Mouse (Mus musculus): Measurements from ENCODE around the gene Myf5. TPM values are rescaled to one million over a fixed set of nuclear protein-coding genes. Genes with fewer than 3 reads are reported as not detected.

Gene Myf5
- polyA plus RNA-seq, 1 experiment from 2014 or later: 5.3 TPM

GRCm38 (mm10) chr10:107492867-107493579 lies 7.1 kb upstream of the Myf5 start:
- H3K27ac ChIP-seq: no peak overlapping the region
- ATAC-seq (ENCODE audit: insufficient number of reproducible peaks, insufficient read depth, low FRiP score, low TSS enrichment, low read depth): no peak
- peaks cover 12% of the 10 kb centered on the region for H3K4me1 ChIP-seq
- H3K9ac ChIP-seq: no peak overlapping the region
- peak overlapping the region; percentile 54 for H3K4me2 ChIP-seq
- peak overlapping the region; percentile 19 for H3K4me3 ChIP-seq
- WGBS: 38% methylated on average over 18 of the region's 18 CpGs
- no peaks in the 10 kb centered on the region for H3K36me3 ChIP-seq
- H3K27me3 ChIP-seq: peaks cover 34% of the 10 kb centered on the region
- H3K9me3 ChIP-seq: no peaks in the 10 kb centered on the region

GRCm38 (mm10) chr10:107488654-107489315 lies 2.9 kb upstream of the Myf5 start:
- 0 out of 2 replicates have a peak, but pooled peaks have one; percentile 15 for ATAC-seq (ENCODE audit: insufficient number of reproducible peaks, insufficient read depth, low FRiP score, low TSS enrichment, low read depth)

DNA sequence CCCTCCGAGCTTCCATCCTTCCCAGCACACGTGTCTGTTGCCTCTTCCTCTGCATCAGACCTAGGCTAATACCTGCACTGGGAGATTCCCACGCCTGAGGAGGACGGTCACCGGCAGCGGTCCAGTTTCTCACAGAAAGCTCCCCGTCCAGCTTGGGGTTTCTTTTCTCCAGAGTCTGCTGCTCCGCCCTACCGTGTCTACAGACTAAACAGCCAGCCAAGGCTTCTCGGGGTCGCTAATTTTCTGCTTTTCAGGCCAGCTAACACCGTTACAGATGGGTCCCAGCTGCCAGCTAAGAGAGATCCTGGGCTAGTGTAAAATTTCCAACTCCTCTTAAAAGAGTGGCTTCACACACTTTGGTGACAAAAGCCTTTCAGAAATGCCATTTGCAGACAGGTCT lies 836 bp upstream of the Myf5 start:
- Histone ChIP-seq H3K27me3 (peaks cover 43% of the 10 kb centered on the region), H3K4me3 (no peak overlapping the region), H3K4me1 (peaks cover 22% of the 10 kb centered on the region), H3K36me3 (no peaks in the 10 kb centered on the region), H3K27ac (no peak overlapping the region), H3K4me2 (no peak overlapping the region), H3K9ac (no peak overlapping the region), H3K9me3 (no peaks in the 10 kb centered on the region)
- no peak for ATAC-seq (ENCODE audit: insufficient number of reproducible peaks, insufficient read depth, low FRiP score, low TSS enrichment, low read depth)
- 43% methylated on average over 12 of the region's 12 CpGs for WGBS

More at GRCm38 (mm10) chr10:107488654-107489315, 2.9 kb upstream of the Myf5 start:
- Histone ChIP-seq H3K4me2 (peak overlapping the region; percentile 33), H3K36me3 (no peaks in the 10 kb centered on the region), H3K4me3 (no peak overlapping the region), H3K27ac (no peak overlapping the region), H3K9me3 (no peaks in the 10 kb centered on the region), H3K27me3 (peaks cover 50% of the 10 kb centered on the region), H3K9ac (no peak overlapping the region), H3K4me1 (peaks cover 24% of the 10 kb centered on the region)
- 23% methylated on average over 12 of the region's 12 CpGs for WGBS

DNA sequence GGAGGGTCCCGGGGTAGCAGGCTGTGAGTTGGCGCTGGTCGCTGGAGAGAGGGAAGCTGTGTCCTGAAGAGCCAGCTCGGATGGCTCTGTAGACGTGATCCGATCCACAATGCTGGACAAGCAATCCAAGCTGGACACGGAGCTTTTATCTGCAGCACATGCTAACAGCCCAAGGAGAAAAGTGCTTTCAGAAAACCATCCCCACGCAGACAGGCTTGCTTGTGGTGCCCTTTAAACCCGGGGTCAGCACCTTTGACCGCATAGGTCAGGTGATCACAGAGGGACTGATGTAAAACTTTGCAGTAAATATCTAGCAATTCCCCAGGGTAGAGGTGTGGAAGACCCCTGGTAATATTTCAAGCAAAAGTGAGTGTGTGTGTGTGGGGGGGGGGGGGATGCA lies 1.9 kb downstream of the Myf5 start:
- peaks cover 22% of the 10 kb centered on the region for H3K4me1 ChIP-seq
- no peaks in the 10 kb centered on the region for H3K9me3 ChIP-seq
- ATAC-seq (ENCODE audit: insufficient number of reproducible peaks, insufficient read depth, low FRiP score, low TSS enrichment, low read depth): no peak
- H3K36me3 ChIP-seq: no peaks in the 10 kb centered on the region
- H3K9ac ChIP-seq: no peak overlapping the region
- whole genome bisulfite sequencing: 25% methylated on average over 10 of the region's 10 CpGs
- H3K27me3 ChIP-seq: peaks cover 32% of the 10 kb centered on the region
- peak overlapping the region; percentile 24 for H3K4me3 ChIP-seq
- H3K27ac ChIP-seq: no peak overlapping the region
- H3K4me2 ChIP-seq: peak overlapping the region; percentile 50

DNA sequence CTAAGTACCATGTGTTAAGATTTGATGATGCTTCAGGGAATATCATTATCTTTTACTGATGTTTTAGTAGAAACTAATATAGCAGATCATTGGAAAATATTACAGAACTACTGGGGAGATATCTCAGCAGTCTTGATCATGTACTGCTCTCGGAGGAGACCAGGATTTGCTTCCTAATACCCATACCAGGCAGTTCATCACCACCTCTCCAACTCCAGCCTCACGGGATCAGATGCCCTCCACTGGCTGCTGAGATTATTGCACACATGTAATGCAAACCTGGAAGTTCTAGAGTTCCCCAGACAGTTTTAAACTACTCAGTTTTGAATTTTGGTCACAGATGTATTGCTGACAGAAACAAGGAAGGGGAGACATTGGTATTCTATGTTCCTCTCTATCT lies 12.4 kb downstream of the Myf5 start:
- H3K4me3 ChIP-seq: no peak overlapping the region
- H3K4me1 ChIP-seq: no peaks in the 10 kb centered on the region
- no peak overlapping the region for H3K27ac ChIP-seq
- no peak overlapping the region for H3K4me2 ChIP-seq
- no peaks in the 10 kb centered on the region for H3K27me3 ChIP-seq
- H3K9me3 ChIP-seq: no peaks in the 10 kb centered on the region
- 48% methylated on average over 2 of the region's 2 CpGs for WGBS
- H3K9ac ChIP-seq: no peak overlapping the region
- ATAC-seq (ENCODE audit: insufficient number of reproducible peaks, insufficient read depth, low FRiP score, low TSS enrichment, low read depth): no peak
- no peaks in the 10 kb centered on the region for H3K36me3 ChIP-seq

GRCm38 (mm10) chr10:107471712-107472111 lies 14.2 kb downstream of the Myf5 start:
- no peak for ATAC-seq (ENCODE audit: insufficient number of reproducible peaks, insufficient read depth, low FRiP score, low TSS enrichment, low read depth)
- Histone ChIP-seq H3K4me2 (no peak overlapping the region), H3K4me3 (no peak overlapping the region), H3K9ac (no peak overlapping the region), H3K27me3 (no peaks in the 10 kb centered on the region), H3K27ac (no peak overlapping the region), H3K4me1 (no peaks in the 10 kb centered on the region), H3K36me3 (no peaks in the 10 kb centered on the region), H3K9me3 (no peaks in the 10 kb centered on the region)
- 88% methylated on average over 5 of the region's 5 CpGs for WGBS

DNA sequence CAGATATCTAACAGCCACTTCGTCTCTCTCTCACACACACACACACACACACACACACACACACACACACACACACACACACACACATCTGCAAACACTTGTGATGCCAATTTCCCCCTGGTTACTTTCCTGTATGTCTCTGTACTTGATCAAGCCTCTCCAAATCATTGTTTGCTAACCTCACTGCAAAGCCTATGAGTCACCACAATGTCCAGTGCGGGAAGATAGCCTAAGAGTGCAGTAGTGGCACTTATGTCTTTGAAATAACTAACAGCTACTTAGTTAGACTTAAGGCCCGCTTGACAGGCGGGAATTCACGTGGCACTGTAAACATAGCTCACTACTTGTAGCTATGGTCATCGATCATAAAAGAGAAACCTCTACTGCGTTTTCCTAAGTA lies 18.1 kb downstream of the Myf5 start:
- Histone ChIP-seq H3K4me3 (no peak overlapping the region), H3K9ac (no peak overlapping the region), H3K27ac (no peak overlapping the region), H3K4me2 (no peak overlapping the region), H3K36me3 (no peaks in the 10 kb centered on the region), H3K9me3 (no peaks in the 10 kb centered on the region), H3K27me3 (no peaks in the 10 kb centered on the region), H3K4me1 (no peaks in the 10 kb centered on the region)
- no peak for ATAC-seq (ENCODE audit: insufficient number of reproducible peaks, insufficient read depth, low FRiP score, low TSS enrichment, low read depth)
- 79% methylated on average over 7 of the region's 7 CpGs for WGBS

- no peaks in the 10 kb centered on the region for H3K9me3 ChIP-seq
- H3K27me3 ChIP-seq: no peaks in the 10 kb centered on the region
- H3K9ac ChIP-seq: no peak overlapping the region
- no peak overlapping the region for H3K27ac ChIP-seq
- 86% methylated on average over 5 of the region's 5 CpGs for WGBS
- no peak overlapping the region for H3K4me2 ChIP-seq
- no peak overlapping the region for H3K4me3 ChIP-seq
- ATAC-seq (ENCODE audit: insufficient number of reproducible peaks, insufficient read depth, low FRiP score, low TSS enrichment, low read depth): no peak
- H3K4me1 ChIP-seq: no peaks in the 10 kb centered on the region
- no peaks in the 10 kb centered on the region for H3K36me3 ChIP-seq
Measured at GRCm38 (mm10) chr10:107449496-107450330, 36.2 kb downstream of the Myf5 start.

DNA sequence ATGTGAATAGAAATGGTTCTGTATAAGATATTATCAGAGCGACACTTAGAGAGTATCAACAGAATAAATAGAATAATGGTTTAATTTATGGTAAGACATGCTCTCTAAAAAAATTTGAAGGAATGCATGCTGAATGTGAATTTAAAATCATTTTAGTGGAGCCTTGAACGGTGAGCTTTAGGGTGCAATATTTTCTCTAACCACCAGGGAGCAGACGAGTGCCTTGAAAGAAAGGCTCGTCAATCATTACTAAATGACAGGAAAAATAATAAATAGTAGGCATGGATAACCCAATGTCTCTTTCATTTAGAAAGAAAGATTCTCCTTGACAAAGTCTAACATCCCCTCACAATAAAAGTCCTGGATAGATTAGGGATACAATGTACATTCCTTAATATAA lies 43.2 kb downstream of the Myf5 start:
- no peak overlapping the region for H3K9ac ChIP-seq
- no peaks in the 10 kb centered on the region for H3K9me3 ChIP-seq
- H3K4me2 ChIP-seq: no peak overlapping the region
- 9% methylated on average over 4 of the region's 4 CpGs for WGBS
- no peak for ATAC-seq (ENCODE audit: insufficient number of reproducible peaks, insufficient read depth, low FRiP score, low TSS enrichment, low read depth)
- no peaks in the 10 kb centered on the region for H3K36me3 ChIP-seq
- no peaks in the 10 kb centered on the region for H3K4me1 ChIP-seq
- no peak overlapping the region for H3K4me3 ChIP-seq
- H3K27ac ChIP-seq: no peak overlapping the region
- H3K27me3 ChIP-seq: no peaks in the 10 kb centered on the region

GRCm38 (mm10) chr10:107436967-107437366 lies 49.0 kb downstream of the Myf5 start:
- no peaks in the 10 kb centered on the region for H3K36me3 ChIP-seq
- no peak overlapping the region for H3K4me3 ChIP-seq
- 38% methylated on average over 5 of the region's 5 CpGs for WGBS
- no peak overlapping the region for H3K9ac ChIP-seq
- no peaks in the 10 kb centered on the region for H3K4me1 ChIP-seq
- H3K27me3 ChIP-seq: no peaks in the 10 kb centered on the region
- H3K9me3 ChIP-seq: no peaks in the 10 kb centered on the region
- H3K4me2 ChIP-seq: no peak overlapping the region
- no peak for ATAC-seq (ENCODE audit: insufficient number of reproducible peaks, insufficient read depth, low FRiP score, low TSS enrichment, low read depth)
- no peak overlapping the region for H3K27ac ChIP-seq
